Mouse (Mus musculus): Measurements from ENCODE around the gene Ranbp3.

Gene Ranbp3

GRCm38 (mm10) chr17:56681791-56682190 is 8.7 kb downstream of the Ranbp3 start:
- DNase-seq: no peak

- no peak for DNase-seq
Measured at GRCm38 (mm10) chr17:56682880-56683279, 9.8 kb downstream of the Ranbp3 start.

GRCm38 (mm10) chr17:56683546-56684140 is 10.5 kb downstream of the Ranbp3 start:
- DNase-seq: no peak

GRCm38 (mm10) chr17:56684649-56685048 is 11.6 kb downstream of the Ranbp3 start:
- no peak for DNase-seq

GRCm38 (mm10) chr17:56686801-56687200 is 13.7 kb downstream of the Ranbp3 start:
- no peak for DNase-seq

GRCm38 (mm10) chr17:56688045-56688444 is 15.0 kb downstream of the Ranbp3 start:
- no peak for DNase-seq

GRCm38 (mm10) chr17:56688689-56689088 is 15.6 kb downstream of the Ranbp3 start:
- DNase-seq: no peak

GRCm38 (mm10) chr17:56693395-56693794 is 20.3 kb downstream of the Ranbp3 start:
- DNase-seq: no peak

- peak; percentile 69 for DNase-seq
Measured at GRCm38 (mm10) chr17:56693851-56694310, 20.8 kb downstream of the Ranbp3 start.

GRCm38 (mm10) chr17:56700451-56700850 is 27.4 kb downstream of the Ranbp3 start:
- no peak for DNase-seq

- no peak for DNase-seq
Measured at GRCm38 (mm10) chr17:56703038-56703437, 29.9 kb downstream of the Ranbp3 start.

GRCm38 (mm10) chr17:56706515-56706914 is 33.4 kb downstream of the Ranbp3 start:
- DNase-seq: no peak

- DNase-seq: no peak
Measured at GRCm38 (mm10) chr17:56708692-56709091, 35.6 kb downstream of the Ranbp3 start.

- DNase-seq: no peak
Measured at GRCm38 (mm10) chr17:56709708-56710107, 36.6 kb downstream of the Ranbp3 start.

- no peak for DNase-seq
Measured at GRCm38 (mm10) chr17:56715360-56715759, 42.3 kb downstream of the Ranbp3 start.

- no peak for DNase-seq
Measured at GRCm38 (mm10) chr17:56715914-56716654, 43.0 kb downstream of the Ranbp3 start.

- peak; percentile 99 for DNase-seq
Measured at GRCm38 (mm10) chr17:56716655-56717362, 43.7 kb downstream of the Ranbp3 start.

- peak; percentile 99 for DNase-seq
Measured at GRCm38 (mm10) chr17:56717363-56718058, 44.4 kb downstream of the Ranbp3 start, which contains the start of the genes Ndufa11 and Vmac. Ndufa11 (plus strand) TSS chr17:56717767. Vmac (minus strand) TSS chr17:56718022.

GRCm38 (mm10) chr17:56722441-56722840 is 49.3 kb downstream of the Ranbp3 start:
- peak; percentile 74 for DNase-seq

- no peak for DNase-seq
Measured at GRCm38 (mm10) chr17:56723419-56724161, 50.5 kb downstream of the Ranbp3 start.

- DNase-seq: no peak
Measured at GRCm38 (mm10) chr17:56727029-56727649, 54.0 kb downstream of the Ranbp3 start.

GRCm38 (mm10) chr17:56727659-56728058 is 54.6 kb downstream of the Ranbp3 start:
- no peak for DNase-seq

All from kidney, postnatal 14 days (tissue).